Mouse (Mus musculus): ENCODE measurements at regions not wholly inside any gene's neighbourhood (a gene's known extent, or its start where the extent isn't known, plus 50 kb on each side); places are given as distances from the start of the nearest gene placed in this dataset.

DNA sequence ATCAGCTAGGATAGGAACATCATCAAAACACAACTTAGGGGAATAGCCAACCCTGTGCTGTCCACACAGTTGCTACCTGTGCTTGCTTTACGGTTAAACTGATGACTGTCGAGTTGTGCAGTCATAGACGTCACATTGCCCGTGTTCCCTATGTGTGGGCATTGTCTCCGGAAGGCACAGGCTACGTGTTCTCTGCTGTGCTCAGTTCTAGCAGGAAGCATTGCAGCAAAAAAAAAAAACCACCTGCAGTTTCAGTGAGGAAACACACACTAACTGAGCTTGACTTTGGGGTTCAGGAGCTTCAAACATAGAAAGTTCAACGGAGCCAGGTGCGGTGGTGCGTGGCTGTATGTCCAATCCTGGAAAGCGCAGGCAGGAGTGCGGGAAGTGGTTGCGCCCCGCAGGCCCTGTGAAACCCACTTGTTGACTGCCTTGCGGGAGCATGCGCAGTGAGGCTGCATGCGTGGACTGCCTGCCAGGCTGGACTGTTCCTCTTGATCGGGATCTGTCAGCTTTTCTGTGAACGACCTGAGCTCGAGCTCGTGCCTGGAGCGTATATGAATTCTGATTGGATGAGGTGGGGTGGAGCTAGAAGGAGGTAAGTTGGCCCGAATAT, 190.2 kb upstream of the Krr1 start:
- no peaks in the 10 kb centered on the region for H3K27me3 ChIP-seq (replicated peaks)
- no peak overlapping the region for H3K4me2 ChIP-seq (ENCODE audit: insufficient read depth, low read depth, poor library complexity, severe bottlenecking)
- no peak overlapping the region for H3K9ac ChIP-seq (ENCODE audit: insufficient read depth, low read depth)
- peak; percentile 81 for TF ChIP-seq NRF1 (IDR thresholded peaks at IDR 0.05; ENCODE audit: low read depth, low read length)
- no peak for TF ChIP-seq ZC3H11A (IDR thresholded peaks at IDR 0.05; ENCODE audit: low read depth, low read length)
- TF ChIP-seq RCOR1 (conservative IDR thresholded peaks at IDR 0.05; ENCODE audit: low read depth, low read length): no peak
- TF ChIP-seq ZNF384 (IDR thresholded peaks at IDR 0.05; ENCODE audit: low read depth, low read length): peak; percentile 56
- in situ Hi-C loops (cut with MboI; ENCODE audit: low pct_ligation_motif_present, low pct_unique_long_range_greater_than_20kb, low sequenced_read_pairs) (no loop called here), dilution Hi-C loops (cut with MboI; ENCODE audit: extremely low pct_ligation_motif_present, extremely low pct_unique_long_range_greater_than_20kb, low sequenced_read_pairs) (no loop called here)
- no peak overlapping the region for H3K27ac ChIP-seq (ENCODE audit: insufficient read depth, low read depth)
- peaks cover 8 to 13% of the 10 kb centered on the region in 2 experiments for H3K4me1 ChIP-seq (ENCODE audit: control insufficient read depth in 1 of 2, insufficient read depth in 2 of 2)
- peak overlapping the region in 1 of 3 experiments; percentile 26 for H3K4me3 ChIP-seq (replicated peaks in 1 of 3; ENCODE audit: low read depth in 2 of 3, low read length in 2 of 3, poor library complexity in 1 of 3)
- H3K79me2 ChIP-seq (replicated peaks; ENCODE audit: control insufficient read depth, extremely low read depth, insufficient read depth, poor library complexity, severe bottlenecking): no peaks in the 10 kb centered on the region
- DNase-seq (ENCODE audit: extremely low read depth): no peak
- H3K36me3 ChIP-seq (replicated peaks in 1 of 2; ENCODE audit: control insufficient read depth in 1 of 2, insufficient read depth in 1 of 2, low read length in 1 of 2): no peaks in the 10 kb centered on the region
- no peaks in the 10 kb centered on the region for H3K9me3 ChIP-seq (replicated peaks; ENCODE audit: low read length)

DNA sequence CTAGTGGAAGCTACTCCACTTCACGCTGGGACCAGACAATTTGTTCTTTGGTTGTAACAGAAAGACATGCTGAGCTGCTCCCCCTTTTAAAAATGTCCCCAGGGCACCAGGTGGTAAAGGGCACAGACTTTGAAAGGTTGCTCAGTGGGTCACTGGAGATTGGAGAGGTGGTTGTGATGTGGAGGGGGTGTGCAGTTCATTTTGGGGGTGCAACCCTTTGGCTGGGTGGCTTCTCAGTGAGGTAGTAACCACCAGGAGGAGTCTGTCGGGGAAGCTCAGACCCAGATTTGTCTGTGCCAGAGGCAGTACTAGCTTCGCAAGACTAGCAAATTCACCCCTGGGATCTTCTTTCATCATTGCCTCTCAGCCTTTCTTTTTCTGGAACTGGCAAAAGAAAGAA, 189.0 kb upstream of the Krr1 start:
- Histone ChIP-seq H3K4me2 (ENCODE audit: insufficient read depth, low read depth, poor library complexity, severe bottlenecking) (no peak overlapping the region), H3K9ac (ENCODE audit: insufficient read depth, low read depth) (no peak overlapping the region), H3K4me1 (ENCODE audit: control insufficient read depth in 1 of 2, insufficient read depth in 2 of 2) (peaks cover 0 to 1% of the 10 kb centered on the region in 2 experiments; a peak in 2 of 4 replicates), H3K79me2 (replicated peaks; ENCODE audit: control insufficient read depth, extremely low read depth, insufficient read depth, poor library complexity, severe bottlenecking) (no peaks in the 10 kb centered on the region), H3K9me3 (replicated peaks; ENCODE audit: low read length) (no peaks in the 10 kb centered on the region), H3K27ac (ENCODE audit: insufficient read depth, low read depth) (no peak overlapping the region), H3K4me3 (replicated peaks in 1 of 3; ENCODE audit: low read depth in 2 of 3, low read length in 2 of 3, poor library complexity in 1 of 3) (no peak overlapping the region), H3K36me3 (replicated peaks in 1 of 2; ENCODE audit: control insufficient read depth in 1 of 2, insufficient read depth in 1 of 2, low read length in 1 of 2) (no peaks in the 10 kb centered on the region), H3K27me3 (replicated peaks) (no peaks in the 10 kb centered on the region)
- in situ Hi-C loops (cut with MboI; ENCODE audit: low pct_ligation_motif_present, low pct_unique_long_range_greater_than_20kb, low sequenced_read_pairs): no loop called here
- TF ChIP-seq TBP (conservative IDR thresholded peaks at IDR 0.05; ENCODE audit: low read depth, low read length) (no peak), MEF2A (IDR thresholded peaks at IDR 0.05; ENCODE audit: borderline replicate concordance, low read depth, low read length) (no peak), BHLHE40 (IDR thresholded peaks at IDR 0.05; ENCODE audit: low read depth, low read length) (no peak), GABPA (IDR thresholded peaks at IDR 0.05; ENCODE audit: insufficient replicate concordance, low read depth, low read length) (no peak), KAT2A (IDR thresholded peaks at IDR 0.05; ENCODE audit: insufficient replicate concordance, low read length) (no peak), MAFK (IDR thresholded peaks at IDR 0.05; ENCODE audit: insufficient replicate concordance, low read length) (no peak)
- DNase-seq (ENCODE audit: extremely low read depth): no peak
- dilution Hi-C loops (cut with MboI; ENCODE audit: extremely low pct_ligation_motif_present, extremely low pct_unique_long_range_greater_than_20kb, low sequenced_read_pairs): no loop called here

- Histone ChIP-seq H3K9ac (ENCODE audit: insufficient read depth, low read depth) (no peak overlapping the region), H3K36me3 (replicated peaks in 1 of 2; ENCODE audit: control insufficient read depth in 1 of 2, insufficient read depth in 1 of 2, low read length in 1 of 2) (no peaks in the 10 kb centered on the region), H3K4me2 (ENCODE audit: insufficient read depth, low read depth, poor library complexity, severe bottlenecking) (no peak overlapping the region), H3K4me1 (ENCODE audit: control insufficient read depth in 1 of 2, insufficient read depth in 2 of 2) (no peaks in the 10 kb centered on the region), H3K79me2 (replicated peaks; ENCODE audit: control insufficient read depth, extremely low read depth, insufficient read depth, poor library complexity, severe bottlenecking) (no peaks in the 10 kb centered on the region), H3K27me3 (replicated peaks) (no peaks in the 10 kb centered on the region), H3K27ac (ENCODE audit: insufficient read depth, low read depth) (no peak overlapping the region), H3K9me3 (replicated peaks; ENCODE audit: low read length) (no peaks in the 10 kb centered on the region), H3K4me3 (replicated peaks in 1 of 3; ENCODE audit: low read depth in 2 of 3, low read length in 2 of 3, poor library complexity in 1 of 3) (no peak overlapping the region)
- in situ Hi-C loops (cut with MboI; ENCODE audit: low pct_ligation_motif_present, low pct_unique_long_range_greater_than_20kb, low sequenced_read_pairs) (no loop called here), dilution Hi-C loops (cut with MboI; ENCODE audit: extremely low pct_ligation_motif_present, extremely low pct_unique_long_range_greater_than_20kb, low sequenced_read_pairs) (no loop called here)
- no peak for DNase-seq (ENCODE audit: extremely low read depth)
- no peak for TF ChIP-seq PAX5 (IDR thresholded peaks at IDR 0.05; ENCODE audit: low read length)
- no peak for TF ChIP-seq JUN (IDR thresholded peaks at IDR 0.05; ENCODE audit: insufficient read depth, low read depth, low read length)
- TF ChIP-seq CTCF (conservative IDR thresholded peaks at IDR 0.05 in 1 of 2, IDR thresholded peaks at IDR 0.05 in 1 of 2; ENCODE audit: low read depth in 2 of 2, low read length in 2 of 2): no peak
- TF ChIP-seq KAT2A (IDR thresholded peaks at IDR 0.05; ENCODE audit: insufficient replicate concordance, low read length): no peak
- no peak for TF ChIP-seq RAD21 (IDR thresholded peaks at IDR 0.05; ENCODE audit: low read depth, low read length)
- no peak for TF ChIP-seq MAFK (IDR thresholded peaks at IDR 0.05; ENCODE audit: insufficient replicate concordance, low read length)
- TF ChIP-seq EP300 (IDR thresholded peaks at IDR 0.05; ENCODE audit: low read length): no peak
- TF ChIP-seq MAX (IDR thresholded peaks at IDR 0.05; ENCODE audit: low read length): no peak
- TF ChIP-seq MYC (IDR thresholded peaks at IDR 0.05; ENCODE audit: low read depth, low read length): no peak
- TF ChIP-seq TBP (conservative IDR thresholded peaks at IDR 0.05; ENCODE audit: low read depth, low read length): no peak
- TF ChIP-seq MEF2A (IDR thresholded peaks at IDR 0.05; ENCODE audit: borderline replicate concordance, low read depth, low read length): no peak
- TF ChIP-seq MAZ (IDR thresholded peaks at IDR 0.05; ENCODE audit: low read depth, low read length): no peak
- no peak for TF ChIP-seq POLR2A (IDR thresholded peaks at IDR 0.05; ENCODE audit: low read depth, low read length)
Measured at GRCm38 (mm10) chr10:111784065-111784853, 188.2 kb upstream of the Krr1 start.
